Mouse (Mus musculus) embryonic fibroblast, embryonic 13.5 days (primary cell): ENCODE measurements at regions not wholly inside any gene's neighbourhood (a gene's known extent, or its start where the extent isn't known, plus 50 kb on each side); places are given as distances from the start of the nearest gene placed in this dataset.

Source experiments
- H3K27ac ChIP-seq: 2 replicates; pipeline ENCODE4 v1.5.1; 2012; ENCODE audit warnings: low read length, control low read depth, inconsistent platforms; ENCODE audit not compliant: insufficient read depth
- H3K4me1 ChIP-seq: 2 replicates; pipeline ENCODE4 v1.6.1; 2011; ENCODE audit warnings: low read length; ENCODE audit not compliant: control insufficient read depth, insufficient read depth
- H3K4me3 ChIP-seq: 2 replicates; pipeline ENCODE4 v1.5.1; 2011; ENCODE audit warnings: mild to moderate bottlenecking, control low read depth, low read length; ENCODE audit not compliant: insufficient read depth
- CTCF ChIP-seq: IDR thresholded peaks from 2 replicates; pipeline ENCODE4 v1.5.1; 2011; ENCODE audit warnings: mild to moderate bottlenecking, control low read depth, low read length, moderate library complexity, borderline replicate concordance; ENCODE audit not compliant: insufficient read depth
- POLR2A ChIP-seq: IDR thresholded peaks from 2 replicates; pipeline ENCODE4 v1.6.1; 2011; ENCODE audit warnings: low read depth, mild to moderate bottlenecking, control low read depth, low read length, moderate library complexity

DNA sequence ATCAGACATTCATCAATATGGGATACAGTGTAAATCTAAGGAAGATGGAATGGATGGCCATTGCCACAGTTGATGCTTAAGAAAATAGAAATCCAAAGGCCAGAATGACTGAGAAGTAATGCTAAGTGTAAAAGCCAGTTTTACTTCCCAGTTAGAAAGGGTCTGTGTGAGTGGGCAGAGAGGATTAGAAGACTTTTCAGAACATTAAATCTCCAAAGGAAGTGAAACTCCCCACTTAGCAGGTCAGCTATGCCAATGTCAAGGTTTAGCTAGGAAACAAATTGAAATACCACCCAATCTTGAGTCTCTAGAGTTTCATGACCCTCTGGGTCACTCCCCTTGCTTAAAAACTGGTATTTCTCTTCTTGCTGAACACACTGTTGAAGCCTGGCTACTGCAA lies 886.2 kb upstream of the Lrrc6 start:
- Histone ChIP-seq H3K4me1 (no peaks in the 10 kb centered on the region), H3K4me3 (no peak overlapping the region), H3K27ac (no peak overlapping the region)
- TF ChIP-seq POLR2A (no peak), CTCF (no peak)

DNA sequence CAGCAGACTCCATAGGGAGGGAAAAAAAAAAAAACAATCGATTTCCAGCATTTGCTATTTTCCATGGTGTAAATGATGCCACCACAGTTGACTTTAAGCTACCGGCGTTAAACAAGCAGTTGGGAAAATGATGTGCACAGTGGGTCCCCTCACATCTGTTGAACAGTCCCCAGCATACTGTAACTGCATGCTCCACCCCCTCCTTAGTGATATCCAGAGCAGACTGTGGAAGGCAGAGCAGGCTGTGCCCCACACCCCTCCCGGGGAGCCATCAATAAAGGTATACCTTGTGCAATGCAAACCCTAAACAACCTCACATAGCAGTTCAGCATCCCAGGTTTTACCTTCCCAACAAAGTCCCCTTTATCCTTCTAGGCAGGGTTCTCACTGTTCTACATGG lies 872.9 kb upstream of the Lrrc6 start:
- Histone ChIP-seq H3K4me1 (0 out of 2 replicates have a peak, but pooled peaks cover 2% of the 10 kb centered on the region), H3K4me3 (no peak overlapping the region), H3K27ac (no peak overlapping the region)
- no peak for TF ChIP-seq POLR2A
- no peak for TF ChIP-seq CTCF

DNA sequence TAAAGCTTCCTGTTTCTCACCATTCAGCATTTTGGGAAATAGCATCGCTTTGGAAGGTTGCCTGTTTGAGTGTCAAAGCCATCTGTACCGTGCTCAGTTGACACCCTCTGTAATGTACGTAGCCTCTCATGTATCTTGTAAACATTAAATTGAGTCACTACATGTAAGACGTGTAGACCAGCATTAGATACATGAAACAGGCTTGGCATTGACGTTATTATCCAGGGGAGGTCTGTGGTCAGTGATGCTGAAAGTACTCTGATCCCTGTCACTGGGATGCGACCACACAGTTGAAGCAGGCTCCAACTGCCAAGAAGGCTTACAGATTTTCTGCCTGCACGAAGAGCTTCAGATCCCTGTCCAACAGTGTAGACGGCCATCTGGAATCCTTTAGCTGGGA lies 872.3 kb upstream of the Lrrc6 start:
- H3K4me3 ChIP-seq, result no peak overlapping the region
- TF ChIP-seq CTCF (no peak), POLR2A (no peak)
- H3K4me1 ChIP-seq, result 0 out of 2 replicates have a peak, but pooled peaks cover 2% of the 10 kb centered on the region
- no peak overlapping the region for H3K27ac ChIP-seq

DNA sequence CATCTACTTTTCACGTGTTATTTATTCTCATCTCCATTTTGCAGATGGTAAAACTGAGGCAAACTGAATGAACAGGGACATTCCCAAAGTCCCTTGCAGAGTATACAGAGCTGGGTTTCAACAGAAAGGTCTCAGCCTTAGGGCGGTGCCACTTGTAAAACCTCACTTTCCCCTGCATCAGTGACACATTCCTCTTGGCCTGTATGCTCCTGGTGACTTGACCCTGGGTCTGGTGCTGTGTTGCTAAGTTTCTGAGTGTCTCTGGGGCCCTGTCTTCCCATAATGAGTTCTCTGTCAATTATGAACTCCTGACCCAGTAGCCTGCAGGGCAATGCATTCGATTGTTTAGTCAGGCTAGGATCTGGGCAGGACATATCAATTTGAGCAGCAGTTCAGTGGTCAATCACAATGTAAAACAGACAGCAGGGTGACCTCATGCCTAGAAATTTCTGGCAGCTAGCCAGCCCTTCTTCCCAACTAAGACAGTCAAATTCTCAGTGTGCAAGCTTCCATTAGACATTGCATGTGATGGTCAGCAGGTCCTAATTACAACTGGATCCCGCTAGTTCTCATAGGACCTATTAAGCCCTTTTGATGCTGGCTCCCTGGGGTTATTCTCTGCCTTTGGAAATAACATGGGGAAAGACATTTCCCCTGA lies 863.5 kb upstream of the Lrrc6 start:
- H3K4me3 ChIP-seq, result no peak overlapping the region

DNA sequence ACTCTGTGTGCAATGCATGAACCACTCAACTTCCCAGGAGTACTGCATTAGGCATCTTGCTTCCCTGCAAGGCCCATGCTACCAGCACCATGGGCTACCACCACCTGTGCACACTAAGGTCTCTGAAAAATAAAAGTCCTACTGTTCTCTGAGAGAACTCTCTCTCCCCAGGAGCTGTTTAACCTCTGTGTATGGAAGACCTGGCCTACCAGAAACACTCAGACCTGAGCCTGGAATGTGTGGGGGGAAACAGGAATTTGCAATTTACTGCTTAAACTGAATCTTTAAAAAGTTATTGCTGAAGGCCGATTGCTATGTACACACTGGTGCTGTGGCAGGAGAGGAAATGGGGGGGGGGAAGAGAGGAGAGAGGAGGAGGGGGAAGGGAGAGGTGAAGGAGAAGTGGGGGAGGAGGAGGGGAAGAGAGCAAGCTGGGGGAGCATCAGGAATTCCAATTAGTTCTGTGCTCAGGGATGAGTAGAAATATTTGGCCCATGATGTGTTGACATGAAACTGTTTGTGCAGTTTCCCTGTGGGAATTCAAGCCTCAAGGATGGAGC lies 860.4 kb upstream of the Lrrc6 start:
- Histone ChIP-seq H3K4me3 (no peak overlapping the region), H3K27ac (no peak overlapping the region), H3K4me1 (peaks cover 3% of the 10 kb centered on the region; the same call in 1 of the 2 replicates)
- no peak for TF ChIP-seq CTCF
- no peak for TF ChIP-seq POLR2A

More for the DNA sequence above, 863.5 kb upstream of the Lrrc6 start:
- Histone ChIP-seq H3K4me1 (peaks cover 3% of the 10 kb centered on the region; the same call in 1 of the 2 replicates), H3K27ac (no peak overlapping the region)
- no peak for TF ChIP-seq CTCF

DNA sequence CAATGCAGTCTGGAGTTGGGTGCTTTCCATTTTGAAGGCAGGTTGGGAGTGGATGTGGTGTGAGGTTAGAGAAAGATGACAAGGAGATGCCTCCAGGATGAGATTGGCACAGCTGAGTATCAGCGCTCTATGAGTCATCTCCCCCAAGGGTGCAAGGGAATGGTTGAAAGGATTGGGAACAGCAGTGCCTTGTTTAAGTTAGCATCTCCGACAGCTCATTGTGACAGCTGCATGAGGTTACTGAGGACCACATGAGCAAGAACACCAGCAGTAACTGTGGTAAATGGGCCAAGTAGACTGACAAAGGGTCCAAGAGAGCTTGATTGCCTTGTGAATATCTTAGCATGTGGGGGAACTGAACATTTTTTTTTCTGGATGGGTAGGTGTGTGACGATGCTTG lies 857.2 kb upstream of the Lrrc6 start:
- H3K27ac ChIP-seq, result no peak overlapping the region
- no peak for TF ChIP-seq POLR2A
- no peak for TF ChIP-seq CTCF
- no peak overlapping the region for H3K4me3 ChIP-seq
- peaks cover 3% of the 10 kb centered on the region; the same call in 1 of the 2 replicates for H3K4me1 ChIP-seq

DNA sequence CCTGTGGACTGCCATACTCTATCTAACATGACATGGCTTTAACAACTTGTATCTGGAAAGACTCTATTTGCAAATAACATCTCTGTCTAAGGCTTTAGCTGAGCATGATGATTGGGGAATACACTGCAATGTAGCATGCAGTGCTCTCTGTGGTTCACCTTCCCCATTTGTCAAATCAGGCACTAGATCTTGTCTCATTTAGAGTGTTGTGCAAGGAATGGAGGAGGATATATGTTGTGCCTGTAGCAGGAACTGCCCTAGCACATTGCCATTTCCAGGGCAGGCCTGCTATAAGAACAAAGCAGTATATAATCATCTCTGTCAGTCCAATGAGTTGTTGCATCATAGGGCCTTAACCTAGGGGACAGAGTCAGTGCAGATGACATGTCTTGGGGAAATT lies 854.6 kb upstream of the Lrrc6 start:
- no peak overlapping the region for H3K27ac ChIP-seq
- H3K4me3 ChIP-seq, result no peak overlapping the region
- TF ChIP-seq CTCF, result no peak
- no peak for TF ChIP-seq POLR2A
- H3K4me1 ChIP-seq, result no peaks in the 10 kb centered on the region

DNA sequence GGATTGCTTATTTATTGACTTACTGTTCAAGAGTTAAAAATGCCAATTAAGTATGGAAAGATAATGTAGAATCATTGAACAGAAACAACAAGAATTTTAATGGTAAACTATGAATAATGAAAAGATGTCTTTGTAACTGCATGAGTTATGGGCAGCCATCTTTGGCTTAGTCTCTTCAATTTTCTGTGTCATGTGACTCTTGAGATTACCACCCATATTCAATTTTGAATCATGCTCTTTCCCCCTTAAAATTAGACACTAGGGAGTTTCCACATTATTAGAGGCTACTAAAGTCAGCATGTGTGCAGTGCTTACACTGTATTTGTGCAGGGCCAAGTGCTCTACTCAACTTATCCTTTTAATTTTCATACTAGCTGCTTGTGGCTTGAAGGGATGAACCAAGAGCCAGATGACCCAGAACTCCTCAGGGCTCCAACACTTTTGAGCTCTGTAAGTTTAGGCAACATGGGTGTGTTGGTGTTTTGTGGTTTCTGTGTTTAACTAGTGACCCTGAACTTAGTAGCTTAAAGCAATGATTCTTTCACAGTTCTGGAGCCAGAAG lies 854.0 kb upstream of the Lrrc6 start:
- H3K27ac ChIP-seq, result no peak overlapping the region
- no peaks in the 10 kb centered on the region for H3K4me1 ChIP-seq
- no peak for TF ChIP-seq CTCF
- no peak for TF ChIP-seq POLR2A
- no peak overlapping the region for H3K4me3 ChIP-seq

DNA sequence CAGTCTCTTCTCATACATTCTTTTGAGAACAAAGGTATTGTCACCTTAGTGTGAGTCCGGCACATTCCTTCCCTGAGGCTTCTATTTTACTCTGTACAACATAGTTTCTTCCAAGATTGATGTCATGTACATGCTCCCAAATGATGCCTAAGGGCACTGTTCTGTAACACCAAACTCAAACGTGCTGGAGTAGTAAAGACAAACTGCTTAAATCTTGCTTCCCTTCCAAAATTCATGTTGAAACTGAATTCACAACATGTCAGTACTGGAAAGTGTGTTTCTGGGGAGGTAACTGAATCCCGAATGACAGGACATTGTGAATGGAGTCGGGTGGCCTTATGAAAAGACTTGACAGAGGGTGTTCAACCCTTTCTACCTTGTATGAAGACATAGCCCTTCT lies 848.8 kb upstream of the Lrrc6 start:
- no peak for TF ChIP-seq CTCF
- no peak for TF ChIP-seq POLR2A
- no peak overlapping the region for H3K4me3 ChIP-seq
- H3K4me1 ChIP-seq, result no peaks in the 10 kb centered on the region

More for the DNA sequence above, 848.8 kb upstream of the Lrrc6 start:
- no peak overlapping the region for H3K27ac ChIP-seq
